Mouse (Mus musculus) cerebellum, adult 8-10 months (tissue): Measurements from ENCODE around the gene Gm17949.
"Not testable (repeated sequence)": the region's sequence is repeated elsewhere in the genome, so short reads cannot be mapped to it uniquely, and the experiment has no call there.

Experiments
- DNase-seq: peaks from one replicate; pipeline ENCODE4 v3.0.0; 2022

The Gm17949 gene

GRCm38 (mm10) chr17:57051679-57052078 is 40.4 kb downstream of the Gm17949 start:
- DNase-seq: not testable (repeated sequence)

- DNase-seq: no peak
These were observed 45.0 kb downstream of the Gm17949 start for GRCm38 (mm10) chr17:57056246-57056645.

GRCm38 (mm10) chr17:57058891-57059485 is 47.7 kb downstream of the Gm17949 start, which contains the start of gene Crb3:
Crb3 (plus strand) TSS chr17:57059105.
- DNase-seq: peak; percentile 60

GRCm38 (mm10) chr17:57059486-57059977 is 48.3 kb downstream of the Gm17949 start, which contains the start of gene Slc25a23:
Slc25a23 (minus strand) TSS chr17:57059863.
- DNase-seq: peak; percentile 70

- peak; percentile 99 for DNase-seq
These were observed 49.0 kb downstream of the Gm17949 start for GRCm38 (mm10) chr17:57060231-57060801.

- DNase-seq: peak; percentile 47
These were observed 49.8 kb downstream of the Gm17949 start for GRCm38 (mm10) chr17:57061069-57061468.

- peak; percentile 71 for DNase-seq
These were observed 50.8 kb downstream of the Gm17949 start for GRCm38 (mm10) chr17:57062011-57062521.

GRCm38 (mm10) chr17:57062548-57062947 is 51.3 kb downstream of the Gm17949 start:
- DNase-seq: no peak

GRCm38 (mm10) chr17:57063031-57063430 is 51.8 kb downstream of the Gm17949 start:
- DNase-seq: no peak

- DNase-seq: no peak
These were observed 55.6 kb downstream of the Gm17949 start for GRCm38 (mm10) chr17:57066908-57067307.

- no peak for DNase-seq
These were observed 59.0 kb downstream of the Gm17949 start for GRCm38 (mm10) chr17:57070272-57070671.

GRCm38 (mm10) chr17:57070699-57071098 is 59.4 kb downstream of the Gm17949 start:
- DNase-seq: no peak
